Mouse (Mus musculus) gastrocnemius, adult 8-10 months (tissue): Measurements from ENCODE around the gene A730015C16Rik. TPM values are rescaled to one million over a fixed set of nuclear protein-coding genes. Genes with fewer than 3 reads are reported as not detected.

Source experiments
- DNase-seq, 2 experiments: peaks; one replicate each; pipeline ENCODE4 v3.0.0; 2022; ENCODE audit warnings: low spot score in 2 of 2
- total RNA-seq, 4 experiments: library from RNA; stranded (reverse); gene quantifications; 2 replicates each; pipeline ENCODE4 v1.2.4; 2022

A730015C16Rik gene
- total RNA-seq, result under 1 TPM in 1 of 4 experiments, not detected in 3; 0.22 TPM

GRCm38 (mm10) chr4:108848505-108848848 is at the start of gene A730015C16Rik:
A730015C16Rik (minus strand) TSS chr4:108848619.
- DNase-seq, result peak; percentile 4 to 37

- no peak for DNase-seq
Observed at GRCm38 (mm10) chr4:108890876-108891275, 42.5 kb upstream of the A730015C16Rik start.

- no peak for DNase-seq
Observed at GRCm38 (mm10) chr4:108887456-108887855, 39.0 kb upstream of the A730015C16Rik start.

GRCm38 (mm10) chr4:108883815-108884214 is 35.4 kb upstream of the A730015C16Rik start:
- DNase-seq, result no peak

GRCm38 (mm10) chr4:108878963-108879822 is 30.8 kb upstream of the A730015C16Rik start, which contains the start of gene Rab3b:
Rab3b (plus strand) TSS chr4:108879063.
- DNase-seq, result peak in 1 of 2 experiments; percentile 13

- DNase-seq, result no peak
Observed at GRCm38 (mm10) chr4:108877901-108878300, 29.5 kb upstream of the A730015C16Rik start.

- no peak for DNase-seq
Observed at GRCm38 (mm10) chr4:108873746-108874145, 25.3 kb upstream of the A730015C16Rik start.

GRCm38 (mm10) chr4:108869730-108870374 is 21.4 kb upstream of the A730015C16Rik start:
- DNase-seq, result peak; percentile 42 to 65

GRCm38 (mm10) chr4:108866806-108867205 is 18.4 kb upstream of the A730015C16Rik start:
- DNase-seq, result no peak

- DNase-seq, result peak; percentile 50 to 72
Observed at GRCm38 (mm10) chr4:108847715-108848504, 509 bp downstream of the A730015C16Rik start, which contains the start of gene Kti12. Kti12 (plus strand) TSS chr4:108847785.

- DNase-seq, result no peak
Observed at GRCm38 (mm10) chr4:108845824-108846569, 2.4 kb downstream of the A730015C16Rik start.

GRCm38 (mm10) chr4:108843336-108843735 is 5.1 kb downstream of the A730015C16Rik start:
- no peak for DNase-seq

- DNase-seq, result no peak
Observed at GRCm38 (mm10) chr4:108841920-108842578, 6.4 kb downstream of the A730015C16Rik start.

GRCm38 (mm10) chr4:108838031-108838430 is 10.4 kb downstream of the A730015C16Rik start:
- DNase-seq, result peak; percentile 10 to 15

- DNase-seq, result no peak
Observed at GRCm38 (mm10) chr4:108835496-108835895, 12.9 kb downstream of the A730015C16Rik start.

GRCm38 (mm10) chr4:108834971-108835311 is 13.5 kb downstream of the A730015C16Rik start:
- DNase-seq, result peak in 1 of 2 experiments; percentile 5

GRCm38 (mm10) chr4:108834115-108834970 is 14.1 kb downstream of the A730015C16Rik start, which contains the start of gene Txndc12:
Txndc12 (plus strand) TSS chr4:108834601.
- DNase-seq, result peak; percentile 75 to 81

GRCm38 (mm10) chr4:108833828-108834114 is 14.6 kb downstream of the A730015C16Rik start:
- no peak for DNase-seq
